Mouse (Mus musculus) lung, embryonic 16.5 days (tissue): ENCODE results near the gene Atg9a. TPM values are rescaled to one million over a fixed set of nuclear protein-coding genes. Genes with fewer than 3 reads are reported as not detected.
"Not testable (repeated sequence)": the region's sequence is repeated elsewhere in the genome, so short reads cannot be mapped to it uniquely, and the experiment has no call there.

Experiments
- ATAC-seq: fragments of 200-750 bp; cut with Nextera tagmentation; 2 replicates; pipeline ENCODE4 v1.8.0; 2017; ENCODE audit warnings: low read depth, mild to moderate bottlenecking, moderate library complexity
- H3K27ac ChIP-seq: fragments of 300-500 bp; sonication (generic); 2 replicates; pipeline ENCODE4 v1.5.1; 2014; ENCODE audit warnings: mild to moderate bottlenecking, control low read depth, low read length
- H3K27me3 ChIP-seq: fragments of 300-500 bp; sonication (generic); 2 replicates; pipeline ENCODE4 v1.6.1; 2014; ENCODE audit warnings: low read depth, low read length, mixed read lengths; ENCODE audit not compliant: control insufficient read depth, insufficient read depth
- H3K36me3 ChIP-seq: fragments of 300-500 bp; sonication (generic); 2 replicates; pipeline ENCODE4 v1.6.1; 2014; ENCODE audit warnings: low read length; ENCODE audit not compliant: control insufficient read depth, insufficient read depth
- H3K4me1 ChIP-seq: fragments of 300-500 bp; sonication (generic); replicated peaks from 2 replicates; pipeline ENCODE4 v1.6.1; 2014; ENCODE audit warnings: low read length, mixed read lengths; ENCODE audit not compliant: control insufficient read depth, insufficient read depth
- H3K4me2 ChIP-seq: fragments of 300-500 bp; sonication (generic); 2 replicates; pipeline ENCODE4 v1.6.1; 2014; ENCODE audit warnings: low read depth, low read length, control low read depth
- H3K4me3 ChIP-seq: fragments of 300-500 bp; sonication (generic); 2 replicates; pipeline ENCODE4 v1.5.1; 2014; ENCODE audit warnings: mild to moderate bottlenecking, low read length, control low read depth
- H3K9ac ChIP-seq: fragments of 300-500 bp; sonication (generic); 2 replicates; pipeline ENCODE4 v1.6.1; 2014; ENCODE audit warnings: low read length, control low read depth
- H3K9me3 ChIP-seq: fragments of 300-500 bp; sonication (generic); 2 replicates; pipeline ENCODE4 v1.6.1; 2016; ENCODE audit warnings: low read length; ENCODE audit not compliant: control insufficient read depth
- WGBS: fragments of 180-500 bp; shearing (Covaris S2); extraction: QIAGEN DNeasy Blood & Tissue Kit; methylation state at CpG from one replicate; pipeline ENCODE4 v1.1.7; 2014; 5-methylcytosine and 5-hydroxymethylcytosine counted together
- polyA plus RNA-seq: library from polyadenylated mRNA; unstranded; fragments of >200 nt; fragmentation: Nextera tagmentation; extraction: Ambion mirVana; gene quantifications from 2 replicates; pipeline ENCODE4 v1.2.1, GENCODE M21; 2015

The Atg9a gene
- 26.4 and 29.1 TPM in 2 replicates for polyA plus RNA-seq

GRCm38 (mm10) chr1:75191622-75192402, at the start of gene Atg9a, which contains the start of gene Ankzf1:
Atg9a (minus strand) TSS chr1:75192196.
Ankzf1 (plus strand) TSS chr1:75192151.
- H3K4me1 ChIP-seq = peaks cover 8% of the 10 kb centered on the region
- H3K4me2 ChIP-seq = peak within 1 kb of the TSS; percentile 85
- H3K9ac ChIP-seq = peak within 1 kb of the TSS; percentile 86
- H3K36me3 ChIP-seq = peaks cover 12% of the 10 kb centered on the region
- peak; percentile 100 for ATAC-seq
- WGBS = under 1% methylated on average over 56 of the region's 56 CpGs
- peak within 1 kb of the TSS; percentile 84 for H3K4me3 ChIP-seq
- peak within 1 kb of the TSS; percentile 93 for H3K27ac ChIP-seq
- H3K27me3 ChIP-seq = no peaks in the 10 kb centered on the region
- H3K9me3 ChIP-seq = no peaks in the 10 kb centered on the region

GRCm38 (mm10) chr1:75239591-75239990, 47.6 kb upstream of the Atg9a start:
- Histone ChIP-seq H3K36me3 (peaks cover 3% of the 10 kb centered on the region; the same call in 1 of the 2 replicates), H3K4me2 (no peak overlapping the region), H3K27ac (no peak overlapping the region), H3K9me3 (no peaks in the 10 kb centered on the region), H3K27me3 (no peaks in the 10 kb centered on the region), H3K4me3 (no peak overlapping the region), H3K4me1 (peaks cover 11% of the 10 kb centered on the region), H3K9ac (no peak overlapping the region)
- 77% methylated on average over 10 of the region's 10 CpGs for whole genome bisulfite sequencing
- no peak for ATAC-seq

GRCm38 (mm10) chr1:75236117-75237050, 44.4 kb upstream of the Atg9a start, which contains the start of gene Dnajb2:
Dnajb2 (plus strand) TSS chr1:75236406.
- H3K27ac ChIP-seq = peak within 1 kb of the TSS; percentile 76
- peak within 1 kb of the TSS; percentile 86 for H3K9ac ChIP-seq
- H3K4me3 ChIP-seq = peak within 1 kb of the TSS; percentile 63
- H3K9me3 ChIP-seq = no peaks in the 10 kb centered on the region
- under 1% methylated on average over 63 of the region's 64 CpGs for WGBS
- peaks cover 11% of the 10 kb centered on the region for H3K4me1 ChIP-seq
- no peaks in the 10 kb centered on the region for H3K36me3 ChIP-seq
- peak within 1 kb of the TSS; percentile 72 for H3K4me2 ChIP-seq
- ATAC-seq = peak; percentile 96
- H3K27me3 ChIP-seq = no peaks in the 10 kb centered on the region

GRCm38 (mm10) chr1:75234606-75235005, 42.6 kb upstream of the Atg9a start:
- Histone ChIP-seq H3K27me3 (no peaks in the 10 kb centered on the region), H3K4me3 (no peak overlapping the region), H3K27ac (no peak overlapping the region), H3K36me3 (no peaks in the 10 kb centered on the region), H3K9me3 (no peaks in the 10 kb centered on the region), H3K4me2 (no peak overlapping the region), H3K9ac (no peak overlapping the region), H3K4me1 (peaks cover 11% of the 10 kb centered on the region)
- ATAC-seq = peak; percentile 39; the same call in 1 of the 2 replicates
- WGBS = under 1% methylated on average over 8 of the region's 8 CpGs

GRCm38 (mm10) chr1:75232489-75232888, 40.5 kb upstream of the Atg9a start:
- ATAC-seq, H3K27me3 ChIP-seq, H3K4me3 ChIP-seq, H3K9me3 ChIP-seq, H3K27ac ChIP-seq, H3K4me2 ChIP-seq, H3K9ac ChIP-seq, H3K36me3 ChIP-seq: not testable (repeated sequence)
- H3K4me1 ChIP-seq = peaks cover 11% of the 10 kb centered on the region
- 61% methylated on average over 4 of the region's 4 CpGs for WGBS

GRCm38 (mm10) chr1:75231664-75232152, 39.7 kb upstream of the Atg9a start, which contains the start of gene A630095N17Rik:
A630095N17Rik (minus strand) TSS chr1:75232102.
- Histone ChIP-seq H3K36me3 (no peaks in the 10 kb centered on the region), H3K4me3 (no peak within 1 kb of the TSS), H3K27me3 (no peaks in the 10 kb centered on the region), H3K4me2 (no peak within 1 kb of the TSS), H3K9me3 (no peaks in the 10 kb centered on the region), H3K4me1 (peaks cover 6% of the 10 kb centered on the region; the same call in 1 of the 2 replicates), H3K9ac (no peak within 1 kb of the TSS), H3K27ac (no peak within 1 kb of the TSS)
- WGBS = 52% methylated on average over 5 of the region's 5 CpGs
- ATAC-seq = no peak

- WGBS = 80% methylated on average over 4 of the region's 4 CpGs
- H3K9me3 ChIP-seq = no peaks in the 10 kb centered on the region
- H3K4me2 ChIP-seq = no peak overlapping the region
- H3K9ac ChIP-seq = no peak overlapping the region
- H3K4me1 ChIP-seq = peaks cover 6% of the 10 kb centered on the region; the same call in 1 of the 2 replicates
- H3K27me3 ChIP-seq = no peaks in the 10 kb centered on the region
- H3K4me3 ChIP-seq = no peak overlapping the region
- no peak overlapping the region for H3K27ac ChIP-seq
- ATAC-seq = no peak
- H3K36me3 ChIP-seq = no peaks in the 10 kb centered on the region
These were observed 39.2 kb upstream of the Atg9a start for GRCm38 (mm10) chr1:75231224-75231623.

- Histone ChIP-seq H3K27me3 (no peaks in the 10 kb centered on the region), H3K4me2 (no peak overlapping the region), H3K4me1 (peaks cover 2% of the 10 kb centered on the region; the same call in 1 of the 2 replicates), H3K27ac (no peak overlapping the region), H3K9ac (no peak overlapping the region), H3K4me3 (no peak overlapping the region), H3K9me3 (no peaks in the 10 kb centered on the region), H3K36me3 (no peaks in the 10 kb centered on the region)
- ATAC-seq = no peak
- WGBS = 55% methylated on average over 7 of the region's 7 CpGs
These were observed 38.5 kb upstream of the Atg9a start for GRCm38 (mm10) chr1:75230335-75230994.
